Mouse (Mus musculus) cerebral cortex, adult 2 months (tissue): ENCODE measurements around the gene Kpna6.

Experiments used
- WGBS: fragments of 180-500 bp; shearing (Covaris S2); methylation state at CpG from one replicate; pipeline ENCODE4 v1.1.7; 2018; 5-methylcytosine and 5-hydroxymethylcytosine counted together

Gene Kpna6

GRCm38 (mm10) chr4:129648656-129649055 is 23.9 kb downstream of the Kpna6 start:
- WGBS = 81% methylated on average over 1 of the region's 1 CpGs

DNA sequence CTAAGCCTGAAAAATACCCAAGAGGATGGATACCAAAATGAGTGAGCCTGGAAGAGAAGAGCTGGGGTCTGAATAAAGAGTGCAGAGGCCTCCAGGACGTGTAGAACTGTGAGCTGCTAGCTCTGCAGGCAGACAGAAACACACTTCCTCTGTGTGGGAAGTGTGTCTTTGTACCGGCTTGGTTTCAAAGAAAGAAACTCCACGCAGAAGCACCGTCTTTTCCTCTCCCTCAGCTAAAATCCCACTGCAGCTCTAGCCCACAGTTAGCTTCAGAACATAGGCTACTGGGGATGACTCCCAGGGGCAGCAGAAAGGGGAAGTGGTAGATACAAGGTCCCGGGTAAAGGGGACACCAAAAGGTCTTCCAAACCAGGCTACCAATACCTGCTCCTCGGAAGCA is 27.4 kb downstream of the Kpna6 start:
- WGBS = 51% methylated on average over 6 of the region's 6 CpGs

GRCm38 (mm10) chr4:129641756-129642155 is 30.8 kb downstream of the Kpna6 start:
- WGBS = 21% methylated on average over 5 of the region's 5 CpGs

- under 1% methylated on average over 60 of the region's 60 CpGs for WGBS
Observed at GRCm38 (mm10) chr4:129640638-129641467, 31.7 kb downstream of the Kpna6 start, which contains the start of gene Txlna. Gene Txlna, minus strand, starts transcription at chr4:129641065.

- 1% methylated on average over 17 of the region's 17 CpGs for WGBS
Observed at GRCm38 (mm10) chr4:129640101-129640637, 32.4 kb downstream of the Kpna6 start.

DNA sequence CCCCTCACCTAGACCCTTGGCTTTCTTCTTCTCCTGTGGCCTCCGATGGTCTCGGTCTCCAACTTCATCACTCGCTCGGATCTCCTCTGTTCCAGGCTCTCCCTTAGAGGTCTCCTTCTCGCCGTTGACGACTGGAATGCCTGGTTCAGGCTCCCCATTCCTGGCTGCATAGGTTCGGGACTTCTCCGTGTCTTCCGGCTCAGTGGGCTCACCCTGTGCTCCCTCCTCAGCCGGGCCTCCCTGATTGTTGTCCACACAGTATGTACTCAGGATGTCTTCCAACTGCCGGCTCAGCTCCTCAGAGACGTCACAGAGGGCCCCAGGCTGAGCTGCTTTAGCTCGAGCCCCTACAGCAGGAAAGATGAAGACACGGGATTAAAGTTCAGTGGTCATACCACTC is 33.3 kb downstream of the Kpna6 start:
- WGBS = 77% methylated on average over 15 of the region's 15 CpGs

- 94% methylated on average over 6 of the region's 6 CpGs for WGBS
Observed at GRCm38 (mm10) chr4:129633852-129634251, 38.7 kb downstream of the Kpna6 start.

DNA sequence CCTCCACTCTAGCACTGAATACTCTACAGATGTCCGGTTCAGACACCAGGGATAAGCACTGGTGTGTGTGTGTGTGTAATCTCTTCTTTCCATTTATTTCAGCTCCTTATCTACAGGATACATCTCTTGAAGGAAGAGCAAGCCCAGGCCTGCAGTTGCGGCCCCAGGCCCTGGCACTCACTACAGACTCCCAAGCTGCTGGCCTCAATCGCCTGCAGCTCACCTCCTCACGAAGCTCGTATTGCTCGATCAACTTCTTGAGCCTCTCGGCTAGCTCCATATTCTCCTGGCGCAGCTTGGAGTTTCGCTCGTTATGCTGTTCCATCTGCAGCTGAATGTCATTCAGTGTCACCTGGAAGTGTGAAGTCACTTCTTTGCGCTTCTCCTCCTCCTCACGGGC is 40.7 kb downstream of the Kpna6 start:
- WGBS = 73% methylated on average over 12 of the region's 12 CpGs

- WGBS = 50% methylated on average over 4 of the region's 4 CpGs
Observed at GRCm38 (mm10) chr4:129630944-129631343, 41.6 kb downstream of the Kpna6 start.

DNA sequence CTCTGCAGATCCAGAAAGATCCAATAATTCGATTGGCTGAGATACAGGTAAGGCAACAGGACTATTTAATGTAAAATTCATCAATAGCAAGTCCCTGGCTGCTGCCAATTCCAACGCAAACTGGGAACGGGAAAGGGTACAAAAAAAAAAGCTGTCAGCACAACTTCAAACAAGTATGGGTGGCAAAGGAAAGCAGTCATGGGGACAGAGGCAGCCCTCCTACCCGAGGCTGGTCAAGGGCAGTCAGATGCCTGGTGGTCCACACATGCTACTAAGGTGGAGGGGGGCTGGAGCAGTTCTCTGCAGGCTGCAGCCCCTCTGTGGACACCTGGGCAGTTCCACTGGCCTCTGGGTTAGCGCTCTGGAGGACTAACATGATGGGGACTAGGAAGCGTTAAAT is 46.5 kb downstream of the Kpna6 start:
- WGBS = 61% methylated on average over 6 of the region's 6 CpGs

- WGBS = 46% methylated on average over 4 of the region's 4 CpGs
Observed at GRCm38 (mm10) chr4:129625496-129625895, 47.1 kb downstream of the Kpna6 start.

DNA sequence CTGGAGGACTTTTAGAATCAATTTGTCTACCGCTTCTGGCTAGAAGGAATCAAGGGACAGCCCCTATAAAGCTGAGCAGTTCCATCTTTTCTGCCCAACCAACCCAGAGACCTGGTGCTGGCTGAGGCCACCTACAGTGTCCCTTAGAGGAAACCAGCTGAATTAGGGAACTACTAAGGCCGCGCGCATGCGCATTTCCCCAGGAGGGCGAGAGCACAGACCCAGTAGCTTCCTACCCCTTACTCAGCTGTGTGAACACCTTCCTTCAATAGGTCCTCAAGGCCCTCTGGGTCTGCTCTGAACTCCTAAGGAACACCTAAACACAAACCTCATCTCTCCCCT is 47.6 kb downstream of the Kpna6 start:
- WGBS = 5% methylated on average over 6 of the region's 6 CpGs

DNA sequence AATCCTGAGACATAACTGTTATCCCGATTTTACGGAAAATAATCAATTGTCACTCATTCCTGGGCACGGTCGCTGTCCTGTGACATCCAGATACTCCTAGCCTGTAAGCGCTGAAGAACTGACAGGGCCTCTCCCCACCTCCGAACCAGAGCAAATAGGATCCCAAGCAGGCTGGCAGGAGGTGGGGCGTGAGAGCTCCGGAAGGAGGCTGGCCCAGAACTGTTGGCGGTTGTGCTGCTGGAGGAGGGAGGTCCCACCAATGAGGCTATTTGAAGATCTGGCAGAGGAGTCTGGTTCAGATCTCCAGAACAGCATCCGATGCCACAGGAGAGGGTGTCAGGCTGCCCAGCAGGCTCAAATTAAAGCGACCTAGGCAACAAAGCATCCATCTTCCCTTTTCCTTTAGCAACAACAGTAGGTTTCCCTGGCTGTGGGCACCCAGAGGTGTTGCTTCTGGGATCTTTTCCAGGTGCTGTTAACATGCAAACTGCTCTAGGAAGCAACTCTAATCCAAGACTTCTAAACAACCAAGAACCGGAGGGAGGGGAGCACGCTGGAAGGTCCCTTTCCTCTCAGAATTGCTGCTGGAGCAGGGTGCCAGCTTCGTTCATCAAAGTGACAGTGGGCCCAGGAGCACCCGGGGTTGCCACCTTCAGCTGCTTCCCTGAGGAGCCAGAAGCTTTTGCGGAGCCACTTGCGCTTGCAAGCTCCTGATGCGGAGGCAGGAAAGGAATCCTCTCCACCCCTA is 48.1 kb downstream of the Kpna6 start:
- under 1% methylated on average over 18 of the region's 18 CpGs for WGBS

DNA sequence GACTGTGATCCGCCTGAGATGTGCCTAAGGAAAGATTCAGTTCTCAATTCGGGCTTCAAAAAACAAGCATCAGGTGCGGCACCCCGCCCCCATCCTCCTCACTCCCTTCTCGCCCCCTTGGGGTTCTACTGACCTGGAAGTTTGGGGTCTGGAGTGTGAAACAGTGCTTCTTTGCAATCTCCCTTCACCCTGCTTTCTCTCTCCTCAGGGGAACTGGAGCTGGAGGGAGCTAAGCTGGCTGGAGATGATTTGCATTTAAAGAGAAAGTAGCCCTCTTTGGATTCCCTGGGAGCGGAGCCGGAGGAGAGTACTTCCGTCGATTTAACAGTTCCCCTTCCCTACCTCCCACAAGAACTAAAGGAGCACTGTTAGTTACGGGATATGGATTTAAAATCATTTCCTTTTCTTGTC is 48.9 kb downstream of the Kpna6 start, which contains the start of gene Ccdc28b:
TSS of gene Ccdc28b (minus strand) at position 267 of the 411 bp plus-strand sequence.
- under 1% methylated on average over 10 of the region's 10 CpGs for WGBS

DNA sequence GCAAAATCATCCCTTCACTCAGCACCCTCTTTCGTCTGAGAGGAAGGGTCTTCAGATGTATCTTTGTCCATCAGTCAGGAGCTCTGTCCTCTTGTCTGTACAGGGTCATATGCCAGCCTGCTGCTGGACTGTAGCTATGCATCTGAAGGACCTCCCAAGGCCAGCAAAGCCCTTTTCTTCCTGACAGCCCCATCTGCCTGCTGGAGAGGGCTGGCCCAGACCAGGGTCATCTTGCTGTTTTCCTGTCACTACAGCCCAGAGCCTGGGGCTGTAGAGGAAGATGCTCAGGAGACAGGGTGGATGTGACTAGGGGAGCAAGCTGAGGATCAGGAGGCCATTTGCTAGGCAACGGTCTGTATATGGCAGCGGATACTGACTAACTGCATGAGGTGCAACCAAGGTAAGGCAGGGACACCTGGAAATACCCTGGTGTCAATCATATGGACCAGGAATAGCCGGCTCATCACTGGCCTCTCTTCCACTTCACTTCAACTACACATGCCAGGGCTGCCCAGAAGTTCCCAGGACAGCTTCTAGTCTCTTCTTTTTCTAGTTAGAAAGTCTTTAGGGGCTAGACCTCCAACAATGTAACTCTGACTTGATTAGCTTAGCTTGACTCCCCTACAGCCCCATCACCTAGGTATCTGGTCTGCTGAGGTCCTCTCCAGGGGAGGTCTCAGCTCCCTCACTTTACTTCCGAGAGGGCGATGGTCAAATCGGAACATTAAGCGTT is 49.6 kb downstream of the Kpna6 start:
- 10% methylated on average over 8 of the region's 8 CpGs for WGBS

DNA sequence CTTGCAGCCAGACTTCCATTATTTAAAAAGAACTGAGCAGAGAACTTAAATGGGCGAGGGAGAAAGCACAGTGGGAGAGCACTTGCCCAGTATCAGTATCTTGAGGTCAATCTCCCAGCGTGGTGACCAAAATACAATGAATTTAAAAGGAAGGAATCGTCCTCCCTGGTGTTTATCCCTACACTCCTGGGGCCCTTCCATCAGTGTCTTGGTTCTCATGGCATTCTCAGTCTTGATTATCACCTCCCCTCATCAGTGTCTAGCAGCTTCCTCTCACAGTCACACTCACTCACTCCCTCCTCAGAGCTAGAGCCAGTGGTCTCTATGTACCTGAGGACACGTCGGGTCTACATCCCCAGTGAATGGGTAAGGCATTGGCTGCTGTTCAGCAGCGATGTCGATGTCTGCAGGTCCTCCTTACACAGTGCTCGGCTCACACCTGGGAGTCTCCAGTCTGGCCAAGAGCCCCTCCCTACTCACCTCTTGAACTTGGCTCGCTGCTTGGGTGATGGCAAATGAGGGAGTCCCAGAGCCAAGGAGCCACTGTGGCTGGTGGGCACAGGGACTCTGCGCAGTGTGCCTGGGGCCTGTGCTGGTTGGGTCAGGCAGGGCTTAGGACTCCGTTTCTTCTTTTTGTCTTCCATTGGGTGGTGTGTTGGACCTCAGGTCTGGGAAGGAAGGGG is 50.3 kb downstream of the Kpna6 start:
- 51% methylated on average over 11 of the region's 11 CpGs for WGBS

GRCm38 (mm10) chr4:129621283-129621841 is 51.2 kb downstream of the Kpna6 start:
- 36% methylated on average over 8 of the region's 8 CpGs for WGBS

DNA sequence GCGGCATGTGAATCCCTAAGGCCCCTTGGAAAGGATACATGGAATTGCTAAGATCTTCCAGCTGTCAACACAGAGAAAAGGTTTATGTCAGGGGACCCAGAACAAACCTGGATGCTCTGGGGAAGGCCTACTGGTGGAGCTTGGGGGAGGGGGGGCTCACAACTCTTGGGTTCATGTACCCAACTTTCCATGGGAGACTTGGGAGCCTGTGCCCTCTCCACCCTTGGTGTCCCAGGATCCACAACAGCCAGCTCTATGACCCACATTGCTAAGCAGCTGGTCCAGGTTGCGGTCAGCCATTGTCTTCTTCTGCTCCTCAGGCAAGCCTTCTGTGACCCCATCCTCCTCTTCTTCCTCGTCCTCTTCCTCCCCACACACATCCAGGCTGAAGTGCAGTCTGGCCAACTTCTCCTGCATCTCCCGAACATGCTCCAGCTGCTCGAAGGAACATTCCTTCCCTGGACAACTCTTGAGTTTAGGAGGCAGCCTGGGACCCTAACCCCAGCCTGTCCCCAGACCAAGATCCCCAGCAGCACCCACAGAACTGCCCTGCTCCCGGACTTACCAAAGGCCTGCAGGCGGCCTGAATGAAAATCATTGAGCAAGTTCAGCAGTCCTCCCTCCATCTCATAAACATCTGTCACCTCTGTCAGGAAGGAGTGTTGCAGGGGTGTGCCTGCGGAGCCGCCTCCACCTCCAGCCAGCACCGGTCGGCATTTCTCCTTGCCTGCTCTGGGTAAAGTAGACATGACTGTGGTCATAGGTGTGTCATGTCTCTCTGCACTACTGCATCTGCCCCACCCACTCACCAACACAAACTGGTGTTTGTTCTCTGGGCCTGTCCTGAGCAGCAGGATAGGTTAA is 51.9 kb downstream of the Kpna6 start:
- WGBS = 79% methylated on average over 11 of the region's 11 CpGs

GRCm38 (mm10) chr4:129618786-129619691 is 53.5 kb downstream of the Kpna6 start, which contains the start of gene Iqcc:
Gene Iqcc, minus strand, starts transcription at chr4:129619099.
- 4% methylated on average over 44 of the region's 44 CpGs for WGBS
